Mouse (Mus musculus) heart, embryonic 16.5 days (tissue): ENCODE data around the gene Ifna14. TPM values are rescaled to one million over a fixed set of nuclear protein-coding genes. Genes with fewer than 3 reads are reported as not detected.

Experiments
- ATAC-seq: fragments of 200-750 bp; cut with Nextera tagmentation; replicated peaks from 2 replicates; pipeline ENCODE4 v1.8.0; 2017; ENCODE audit warnings: moderate number of reproducible peaks; ENCODE audit not compliant: insufficient read depth, low FRiP score; ENCODE audit errors: extremely low read depth
- H3K27ac ChIP-seq: fragments of 300-500 bp; sonication (generic); 2 replicates; pipeline ENCODE4 v1.5.1; 2014; ENCODE audit warnings: mild to moderate bottlenecking, low read length, control low read depth, moderate library complexity
- H3K27me3 ChIP-seq: fragments of 300-500 bp; sonication (generic); 2 replicates; pipeline ENCODE4 v1.6.1; 2014; ENCODE audit warnings: low read length, mixed read lengths; ENCODE audit not compliant: control insufficient read depth, insufficient read depth
- H3K36me3 ChIP-seq: fragments of 300-500 bp; sonication (generic); 2 replicates; pipeline ENCODE4 v1.6.1; 2014; ENCODE audit not compliant: control insufficient read depth, insufficient read depth
- H3K4me1 ChIP-seq: fragments of 300-500 bp; sonication (generic); 2 replicates; pipeline ENCODE4 v1.6.1; 2014; ENCODE audit warnings: low read length, mixed read lengths; ENCODE audit not compliant: control insufficient read depth, insufficient read depth
- H3K4me2 ChIP-seq: fragments of 300-500 bp; sonication (generic); 2 replicates; pipeline ENCODE4 v1.6.1; 2014; ENCODE audit warnings: low read depth, mild to moderate bottlenecking, control low read depth, low read length
- H3K4me3 ChIP-seq: fragments of 300-500 bp; sonication (generic); 2 replicates; pipeline ENCODE4 v1.5.1; 2014; ENCODE audit warnings: mild to moderate bottlenecking, control low read depth, low read length
- H3K9ac ChIP-seq: fragments of 300-500 bp; sonication (generic); 2 replicates; pipeline ENCODE4 v1.6.1; 2014; ENCODE audit warnings: low read length, control low read depth
- H3K9me3 ChIP-seq: fragments of 300-500 bp; sonication (generic); replicated peaks from 2 replicates; pipeline ENCODE4 v1.6.1; 2016; ENCODE audit warnings: low read length; ENCODE audit not compliant: control insufficient read depth
- WGBS: fragments of 180-500 bp; shearing (Covaris S2); extraction: QIAGEN DNeasy Blood & Tissue Kit; methylation state at CpG from one replicate; pipeline ENCODE4 v1.1.7; 2014; 5-methylcytosine and 5-hydroxymethylcytosine counted together
- polyA plus RNA-seq: library from polyadenylated mRNA; unstranded; fragments of >200 nt; fragmentation: Nextera tagmentation; extraction: Ambion mirVana; gene quantifications from 2 replicates; pipeline ENCODE4 v1.2.1, GENCODE M21; 2015

Gene Ifna14
- polyA plus RNA-seq, 1 experiment from 2014 or later: not detected

GRCm38 (mm10) chr4:88536640-88537039, 35.0 kb downstream of the Ifna14 start:
- Histone ChIP-seq H3K27ac (no peak overlapping the region; the same call in 1 of the 2 replicates), H3K4me1 (no peaks in the 10 kb centered on the region; the same call in 1 of the 2 replicates), H3K9me3 (no peaks in the 10 kb centered on the region), H3K4me2 (no peak overlapping the region), H3K27me3 (no peaks in the 10 kb centered on the region), H3K9ac (no peak overlapping the region), H3K36me3 (no peaks in the 10 kb centered on the region), H3K4me3 (no peak overlapping the region)
- no peak; the same call in 1 of the 2 replicates for ATAC-seq
- WGBS: 52% methylated on average over 7 of the region's 7 CpGs

GRCm38 (mm10) chr4:88535742-88536141, 35.9 kb downstream of the Ifna14 start:
- no peak overlapping the region for H3K4me3 ChIP-seq
- H3K36me3 ChIP-seq: no peaks in the 10 kb centered on the region
- ATAC-seq: no peak
- no peaks in the 10 kb centered on the region; the same call in 1 of the 2 replicates for H3K4me1 ChIP-seq
- no peak overlapping the region for H3K27ac ChIP-seq
- H3K9me3 ChIP-seq: no peaks in the 10 kb centered on the region
- WGBS: 80% methylated on average over 1 of the region's 1 CpGs
- H3K27me3 ChIP-seq: no peaks in the 10 kb centered on the region
- H3K4me2 ChIP-seq: no peak overlapping the region
- no peak overlapping the region for H3K9ac ChIP-seq

- Histone ChIP-seq H3K4me3 (no peak overlapping the region), H3K9me3 (no peaks in the 10 kb centered on the region), H3K4me2 (no peak overlapping the region), H3K27ac (no peak overlapping the region), H3K9ac (no peak overlapping the region), H3K27me3 (no peaks in the 10 kb centered on the region), H3K36me3 (no peaks in the 10 kb centered on the region), H3K4me1 (no peaks in the 10 kb centered on the region; the same call in 1 of the 2 replicates)
- no peak for ATAC-seq
- 70% methylated on average over 1 of the region's 1 CpGs for WGBS
Measured at GRCm38 (mm10) chr4:88534903-88535302, 36.7 kb downstream of the Ifna14 start.

- H3K4me3 ChIP-seq: no peak overlapping the region
- 90% methylated on average over 2 of the region's 2 CpGs for WGBS
- H3K27ac ChIP-seq: no peak overlapping the region
- ATAC-seq: no peak
- H3K9ac ChIP-seq: no peak overlapping the region
- no peaks in the 10 kb centered on the region for H3K27me3 ChIP-seq
- no peak overlapping the region for H3K4me2 ChIP-seq
- no peaks in the 10 kb centered on the region for H3K36me3 ChIP-seq
- H3K9me3 ChIP-seq: no peaks in the 10 kb centered on the region
- no peaks in the 10 kb centered on the region; the same call in 1 of the 2 replicates for H3K4me1 ChIP-seq
Measured at GRCm38 (mm10) chr4:88533499-88533898, 38.1 kb downstream of the Ifna14 start.

GRCm38 (mm10) chr4:88530892-88531291, 40.7 kb downstream of the Ifna14 start:
- ATAC-seq: no peak
- Histone ChIP-seq H3K36me3 (no peaks in the 10 kb centered on the region), H3K4me1 (no peaks in the 10 kb centered on the region), H3K9ac (no peak overlapping the region), H3K4me2 (no peak overlapping the region), H3K4me3 (no peak overlapping the region), H3K9me3 (no peaks in the 10 kb centered on the region), H3K27ac (no peak overlapping the region), H3K27me3 (no peaks in the 10 kb centered on the region)
- WGBS: 58% methylated on average over 2 of the region's 2 CpGs

- H3K4me1 ChIP-seq: no peaks in the 10 kb centered on the region
- no peaks in the 10 kb centered on the region for H3K36me3 ChIP-seq
- no peak overlapping the region for H3K9ac ChIP-seq
- no peaks in the 10 kb centered on the region for H3K27me3 ChIP-seq
- no peak overlapping the region for H3K27ac ChIP-seq
- no peak for ATAC-seq
- H3K9me3 ChIP-seq: no peaks in the 10 kb centered on the region
- no peak overlapping the region for H3K4me2 ChIP-seq
- H3K4me3 ChIP-seq: no peak overlapping the region
- WGBS: 76% methylated on average over 4 of the region's 4 CpGs
Measured at GRCm38 (mm10) chr4:88530271-88530670, 41.3 kb downstream of the Ifna14 start.

- 73% methylated on average over 5 of the region's 5 CpGs for WGBS
- Histone ChIP-seq H3K27ac (no peak overlapping the region), H3K9ac (no peak overlapping the region), H3K9me3 (no peaks in the 10 kb centered on the region), H3K36me3 (no peaks in the 10 kb centered on the region), H3K4me1 (no peaks in the 10 kb centered on the region), H3K4me3 (no peak overlapping the region), H3K4me2 (no peak overlapping the region), H3K27me3 (no peaks in the 10 kb centered on the region)
- no peak for ATAC-seq
Measured at GRCm38 (mm10) chr4:88526379-88527049, 45.1 kb downstream of the Ifna14 start.

- ATAC-seq: no peak
- H3K27me3 ChIP-seq: no peaks in the 10 kb centered on the region
- no peaks in the 10 kb centered on the region for H3K9me3 ChIP-seq
- H3K4me1 ChIP-seq: no peaks in the 10 kb centered on the region
- no peak overlapping the region for H3K9ac ChIP-seq
- 66% methylated on average over 3 of the region's 3 CpGs for WGBS
- no peaks in the 10 kb centered on the region for H3K36me3 ChIP-seq
- H3K27ac ChIP-seq: no peak overlapping the region
- H3K4me2 ChIP-seq: no peak overlapping the region
- no peak overlapping the region for H3K4me3 ChIP-seq
Measured at GRCm38 (mm10) chr4:88525393-88525792, 46.2 kb downstream of the Ifna14 start.

- no peaks in the 10 kb centered on the region for H3K4me1 ChIP-seq
- no peak overlapping the region for H3K4me3 ChIP-seq
- no peak for ATAC-seq
- no peaks in the 10 kb centered on the region for H3K27me3 ChIP-seq
- no peak overlapping the region for H3K4me2 ChIP-seq
- H3K9me3 ChIP-seq: no peaks in the 10 kb centered on the region
- H3K36me3 ChIP-seq: no peaks in the 10 kb centered on the region
- H3K9ac ChIP-seq: no peak overlapping the region
- no peak overlapping the region for H3K27ac ChIP-seq
Measured at GRCm38 (mm10) chr4:88523241-88523640, 48.4 kb downstream of the Ifna14 start.
